Mouse (Mus musculus) adipocyte (in vitro differentiated cells): ENCODE results near the gene Pmepa1.

Experiments used
- DNase-seq: peaks from one replicate; pipeline ENCODE4 v3.0.0-alpha.2; 2016; ENCODE audit warnings: low spot score

Gene Pmepa1

DNA sequence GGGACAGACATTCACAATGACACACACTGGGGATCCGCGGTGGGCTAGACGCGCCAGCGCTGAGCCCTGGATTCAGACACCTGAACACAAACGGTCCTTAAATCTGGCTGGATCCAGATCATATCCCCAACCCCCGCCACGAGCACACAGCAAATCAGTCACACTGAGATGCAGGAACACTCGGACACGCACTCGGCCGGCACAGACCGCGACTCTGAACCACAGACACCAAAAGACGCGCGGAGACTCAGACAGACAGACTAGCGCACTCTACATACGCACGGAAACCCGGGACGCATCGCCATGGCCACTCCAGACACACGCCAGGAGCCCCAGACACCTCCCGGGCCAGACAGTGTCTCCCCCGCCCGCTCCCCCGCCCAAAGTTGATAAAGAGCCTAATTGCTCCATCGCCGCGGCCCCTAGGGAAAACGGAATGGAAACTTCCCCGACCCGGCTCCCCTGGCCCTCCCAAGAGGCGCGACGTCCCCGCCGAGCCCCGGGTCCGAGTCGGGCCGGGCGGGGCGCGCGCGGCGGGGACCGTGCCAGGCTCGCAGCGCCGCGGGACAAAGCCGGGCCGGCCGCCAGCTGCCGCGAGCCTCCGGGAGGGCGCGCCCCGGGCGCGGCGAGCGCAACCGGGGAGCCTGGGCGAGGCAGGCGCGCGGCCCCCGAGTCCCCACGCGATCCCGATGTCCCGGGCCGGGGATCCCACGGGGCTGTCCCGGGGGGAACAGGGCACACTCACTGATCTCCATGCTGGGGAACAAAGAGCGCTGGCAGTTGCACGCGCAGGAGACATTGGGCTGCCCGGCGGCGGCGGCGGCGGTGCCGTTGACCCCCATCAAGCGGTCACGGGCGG, 761 bp downstream of the Pmepa1 start:
- peak; percentile 49 for DNase-seq

DNA sequence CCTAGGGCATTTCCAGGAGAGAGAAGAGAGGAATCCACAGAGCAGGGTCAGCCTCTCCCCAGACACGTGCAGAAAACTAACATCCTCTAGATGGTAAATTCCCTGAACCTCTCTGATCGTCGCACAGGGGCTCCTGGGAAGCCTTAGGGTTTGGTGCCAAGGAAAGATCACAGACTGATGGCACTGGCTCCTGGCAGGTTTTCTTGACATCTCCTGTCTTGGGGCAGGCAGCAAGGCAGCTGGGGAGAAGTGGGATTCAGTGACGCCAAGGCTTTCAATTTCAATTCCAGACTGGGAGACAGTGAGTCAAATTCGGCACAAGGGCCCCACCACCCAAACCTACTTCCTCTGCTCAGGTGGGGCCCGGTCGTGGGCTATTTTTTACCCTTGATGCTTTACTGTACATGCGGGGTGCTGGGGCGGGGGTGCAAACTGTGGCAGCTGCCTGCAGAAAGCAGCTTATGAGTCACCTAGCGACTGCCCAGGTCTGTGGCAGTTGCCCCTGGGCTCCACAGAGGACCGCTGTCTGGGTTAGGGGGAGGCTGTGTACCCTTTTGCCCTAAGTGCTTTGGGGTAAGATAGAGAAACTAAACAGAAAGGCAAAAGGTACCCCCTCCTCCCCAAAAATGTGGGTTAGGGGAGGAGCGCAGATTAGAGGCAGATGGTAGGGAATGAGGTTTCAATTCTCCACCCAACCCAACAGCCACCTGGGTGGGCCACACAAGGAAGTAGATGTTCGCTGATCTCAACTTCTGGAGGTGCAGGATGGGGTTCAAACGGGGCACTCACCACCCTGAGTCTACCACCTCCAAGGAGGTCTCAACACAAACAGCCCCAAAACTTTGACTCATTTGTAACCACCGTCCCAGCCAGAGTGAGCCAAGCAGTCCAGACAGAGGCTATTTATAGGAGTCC, 1.6 kb downstream of the Pmepa1 start:
- DNase-seq = no peak

DNA sequence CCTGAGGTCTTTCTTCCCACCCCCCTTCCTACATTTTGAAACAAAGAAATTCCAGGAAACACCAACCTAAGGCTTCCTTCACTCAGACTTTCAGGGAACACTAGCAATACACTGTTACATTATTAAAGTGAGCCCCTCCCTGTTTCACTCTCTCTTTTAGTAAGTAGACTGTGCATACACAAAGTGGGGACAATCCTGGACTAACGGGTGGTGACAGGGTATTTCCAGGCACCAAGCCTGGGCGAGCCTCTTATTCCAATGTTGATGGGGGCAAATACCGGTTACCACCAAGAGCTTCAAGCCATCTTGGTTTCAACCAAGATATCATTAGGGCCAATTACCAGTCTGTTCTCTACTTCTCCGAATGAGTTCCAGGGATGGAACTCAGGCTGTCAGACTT, 2.4 kb downstream of the Pmepa1 start:
- DNase-seq = no peak

DNA sequence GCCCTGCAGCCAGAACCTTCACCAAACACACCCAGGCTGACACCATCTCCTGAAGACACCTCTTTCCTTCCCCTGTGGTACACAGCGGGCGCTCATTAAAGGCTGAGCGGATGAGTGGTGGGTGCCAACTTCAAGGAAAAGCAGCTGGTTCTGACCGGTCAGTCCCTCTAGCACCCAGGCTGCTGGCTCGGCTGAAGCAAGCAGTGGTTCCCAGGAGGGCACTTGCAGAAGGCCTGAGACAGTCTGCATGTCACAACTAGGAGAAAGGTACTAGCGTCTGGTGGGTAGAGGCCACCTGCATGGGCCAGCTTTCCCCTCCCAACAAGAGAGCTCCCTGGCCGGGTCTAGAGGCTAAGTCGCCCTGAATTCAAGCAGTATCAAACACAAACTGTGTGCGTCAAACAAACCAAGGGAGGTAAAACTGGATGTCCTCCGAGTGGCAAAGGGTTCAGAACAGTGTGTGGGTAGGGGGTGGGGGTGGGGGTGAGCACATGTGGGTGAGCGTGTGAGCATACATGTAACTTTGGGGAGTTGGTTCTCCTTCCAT, 3.9 kb downstream of the Pmepa1 start:
- DNase-seq = peak; percentile 39

DNA sequence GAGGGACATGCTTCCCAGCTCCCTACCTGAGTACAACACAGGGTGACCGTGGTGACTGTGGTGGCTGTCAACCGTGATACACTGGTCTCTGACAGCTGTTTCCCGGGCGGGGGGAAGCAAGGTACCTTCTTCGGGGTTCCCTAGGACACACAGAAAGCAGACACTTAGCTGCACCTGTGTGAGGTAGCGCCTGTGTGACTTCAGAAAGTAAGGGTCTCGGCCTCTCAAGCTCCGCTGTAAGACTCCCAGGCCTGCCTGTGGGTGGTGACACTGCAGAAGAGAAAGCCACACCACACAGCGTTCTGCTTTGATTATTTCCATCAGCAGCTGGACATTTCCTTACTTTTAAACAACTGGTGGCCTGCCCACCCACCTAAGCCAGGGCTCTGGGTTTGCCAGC, 4.8 kb downstream of the Pmepa1 start:
- DNase-seq = no peak

DNA sequence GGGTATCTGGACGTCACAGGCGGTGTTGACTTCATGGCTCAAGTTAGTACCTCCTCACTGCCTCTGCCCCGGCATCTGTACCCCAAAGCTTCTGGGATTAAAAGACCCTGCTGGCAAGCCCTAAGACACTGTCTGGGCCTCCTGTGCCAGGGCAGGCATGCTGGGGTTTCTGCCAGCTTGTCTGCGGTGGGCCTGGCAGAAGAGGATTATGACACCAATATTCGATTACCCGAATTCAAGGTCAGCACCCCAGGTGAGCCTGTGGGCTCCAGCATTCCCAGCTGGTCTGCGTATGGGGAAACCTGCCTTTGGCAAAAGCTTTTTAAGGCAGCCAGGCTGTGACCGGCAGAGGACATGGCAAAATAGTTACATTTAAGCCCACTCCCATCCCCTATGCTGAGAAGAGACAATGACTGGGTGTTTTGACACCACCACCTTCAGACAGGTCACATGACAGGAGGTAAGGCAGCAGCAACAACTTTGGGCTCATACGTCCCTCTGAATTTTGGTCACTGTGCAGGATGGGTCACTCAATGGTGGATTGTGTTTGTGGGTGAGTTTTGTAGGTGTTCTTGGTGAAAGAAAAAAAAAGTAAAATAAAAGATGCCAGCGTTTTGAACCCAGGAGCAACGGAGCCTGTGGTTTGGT, 5.6 kb downstream of the Pmepa1 start:
- DNase-seq = no peak

DNA sequence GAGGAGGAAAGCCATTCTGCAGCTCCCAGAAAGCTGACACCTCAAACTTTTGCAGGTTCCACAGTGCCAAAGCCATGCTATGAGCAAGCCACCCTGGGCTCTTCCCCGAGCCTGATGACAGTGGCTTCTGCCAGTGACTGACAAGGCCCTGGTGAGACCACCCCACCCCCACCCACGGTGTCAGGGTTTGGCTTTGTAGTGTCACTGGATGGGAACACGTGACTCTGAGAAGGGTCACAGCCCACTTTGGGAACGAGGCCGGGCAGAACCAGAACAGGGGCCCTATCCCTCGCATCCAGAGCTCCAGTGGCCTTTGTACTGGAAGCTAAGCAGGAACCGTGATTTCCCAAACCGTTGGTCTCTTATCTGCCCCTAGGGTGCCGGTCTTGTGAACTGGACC, 6.1 kb downstream of the Pmepa1 start:
- DNase-seq = no peak

DNA sequence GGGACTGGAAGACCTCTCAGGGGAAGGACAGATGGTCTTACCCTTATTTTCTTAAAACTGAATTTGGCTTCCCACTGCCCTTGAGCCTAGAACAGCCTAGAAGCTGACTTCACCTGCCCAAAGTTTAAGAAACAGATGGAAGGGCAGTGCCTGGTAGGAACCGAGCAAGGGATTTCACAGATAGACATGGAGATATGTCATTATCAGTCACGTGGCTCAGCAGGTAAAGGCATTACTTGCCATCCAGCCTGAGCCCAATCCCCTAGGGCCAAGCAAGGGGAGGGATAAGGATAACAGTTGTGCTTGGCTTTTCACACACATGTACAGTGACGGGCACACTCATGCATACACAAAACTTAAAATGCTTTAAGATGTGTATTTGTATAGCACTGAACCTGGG, 8.8 kb downstream of the Pmepa1 start:
- no peak for DNase-seq

DNA sequence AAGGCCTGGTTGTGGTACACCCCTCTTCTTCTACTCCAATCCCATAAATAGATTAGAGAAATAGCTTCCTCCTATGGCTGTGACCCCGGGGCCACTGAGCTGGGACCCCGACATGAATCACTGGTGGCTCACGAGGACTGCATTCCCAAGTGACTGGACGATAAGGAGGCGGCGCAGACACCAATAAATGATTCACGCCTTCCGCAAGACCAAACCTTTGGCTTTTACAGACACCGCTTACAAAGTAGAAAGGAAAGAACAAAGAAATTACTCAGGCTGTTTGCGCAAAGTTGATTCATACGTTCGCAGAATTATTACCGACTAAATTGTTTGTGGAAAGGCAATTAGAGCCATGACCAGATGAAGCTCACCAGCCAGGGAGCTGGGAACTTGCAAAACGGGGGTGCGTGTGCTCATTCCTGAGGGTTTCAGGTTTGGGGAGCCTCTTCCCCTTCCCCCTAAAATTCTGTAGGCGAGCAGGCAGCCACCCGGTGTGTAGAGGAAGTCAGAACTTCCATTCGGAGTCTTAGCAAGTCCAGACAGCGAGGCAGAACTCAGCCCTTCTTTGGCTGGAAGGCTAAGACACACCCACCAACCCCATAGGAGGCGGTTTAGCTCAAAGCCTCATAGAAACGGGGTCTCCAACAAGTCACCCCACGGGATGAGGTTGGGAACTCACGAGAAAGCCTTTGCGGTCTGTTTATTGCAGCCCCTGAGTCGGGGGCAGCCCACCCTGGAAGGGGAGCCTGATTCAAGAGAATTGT, 9.8 kb downstream of the Pmepa1 start:
- no peak for DNase-seq

DNA sequence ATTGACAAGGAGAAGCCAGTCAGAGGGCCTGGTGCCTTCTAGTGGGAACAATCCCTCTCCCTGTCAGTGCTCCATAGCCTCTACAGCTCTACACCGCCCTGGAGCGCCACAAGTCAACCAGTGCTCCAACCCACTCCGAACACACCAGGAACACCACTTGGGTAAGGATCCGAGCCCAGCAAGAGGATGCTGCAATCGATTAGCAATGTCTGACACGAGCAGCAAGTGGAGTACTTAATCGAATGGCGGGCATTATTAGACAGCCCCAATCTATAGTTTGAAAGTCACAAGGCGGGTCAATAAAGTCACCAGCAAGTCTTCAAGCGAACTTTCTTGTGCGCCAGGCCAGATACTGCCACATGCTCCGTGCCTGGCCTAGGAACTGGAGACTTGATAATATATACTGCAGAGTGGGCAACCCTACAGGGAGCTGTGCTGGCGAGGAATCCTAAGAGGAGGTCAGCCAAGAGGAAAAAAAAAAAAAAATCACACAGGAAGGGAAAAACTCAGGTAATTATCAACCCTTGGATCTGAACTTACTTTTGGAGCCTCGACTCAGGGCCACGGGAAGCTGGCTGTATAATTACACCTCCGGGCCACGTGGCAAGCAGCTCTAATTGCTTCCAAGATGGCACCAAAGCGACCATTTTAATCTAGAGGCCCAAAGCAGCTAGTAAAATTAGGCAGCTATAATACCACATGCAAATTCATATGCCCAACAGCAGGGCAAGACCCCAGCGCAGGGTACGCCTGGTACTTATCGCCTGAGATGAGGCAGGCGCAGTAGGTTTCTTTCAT, 10.7 kb downstream of the Pmepa1 start:
- no peak for DNase-seq

DNA sequence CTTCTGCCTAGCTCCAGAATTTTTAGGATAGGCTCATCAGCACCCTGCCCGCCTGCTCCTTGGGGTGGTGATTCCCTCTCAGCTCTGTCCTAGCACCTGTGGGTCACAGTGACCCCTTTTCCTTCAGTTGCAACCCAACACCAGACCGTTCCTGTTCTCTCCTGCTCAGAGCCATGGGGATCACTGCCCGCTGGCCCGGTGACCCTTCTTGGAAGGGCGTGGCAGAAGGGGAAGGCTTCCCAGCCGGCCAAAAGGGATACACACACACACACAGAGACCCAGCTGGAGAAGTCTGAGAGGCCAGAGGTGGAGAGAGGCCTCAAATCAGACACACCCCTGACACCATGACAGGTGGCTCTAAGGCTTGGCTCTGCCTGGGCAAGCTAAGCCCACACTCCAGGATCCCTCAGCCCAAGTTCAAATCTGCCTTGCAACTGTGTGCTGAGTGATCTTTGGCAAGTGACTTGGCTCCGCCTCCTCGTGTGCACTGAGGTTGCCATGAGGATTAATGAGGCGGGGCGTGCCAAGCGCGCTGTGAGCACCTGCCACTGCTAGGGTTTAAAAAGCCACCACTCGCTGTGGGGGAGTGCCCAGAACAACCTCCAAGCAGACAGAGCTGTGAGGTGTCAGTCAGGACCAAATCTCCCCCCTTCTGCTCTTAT, 11.7 kb downstream of the Pmepa1 start:
- no peak for DNase-seq

DNA sequence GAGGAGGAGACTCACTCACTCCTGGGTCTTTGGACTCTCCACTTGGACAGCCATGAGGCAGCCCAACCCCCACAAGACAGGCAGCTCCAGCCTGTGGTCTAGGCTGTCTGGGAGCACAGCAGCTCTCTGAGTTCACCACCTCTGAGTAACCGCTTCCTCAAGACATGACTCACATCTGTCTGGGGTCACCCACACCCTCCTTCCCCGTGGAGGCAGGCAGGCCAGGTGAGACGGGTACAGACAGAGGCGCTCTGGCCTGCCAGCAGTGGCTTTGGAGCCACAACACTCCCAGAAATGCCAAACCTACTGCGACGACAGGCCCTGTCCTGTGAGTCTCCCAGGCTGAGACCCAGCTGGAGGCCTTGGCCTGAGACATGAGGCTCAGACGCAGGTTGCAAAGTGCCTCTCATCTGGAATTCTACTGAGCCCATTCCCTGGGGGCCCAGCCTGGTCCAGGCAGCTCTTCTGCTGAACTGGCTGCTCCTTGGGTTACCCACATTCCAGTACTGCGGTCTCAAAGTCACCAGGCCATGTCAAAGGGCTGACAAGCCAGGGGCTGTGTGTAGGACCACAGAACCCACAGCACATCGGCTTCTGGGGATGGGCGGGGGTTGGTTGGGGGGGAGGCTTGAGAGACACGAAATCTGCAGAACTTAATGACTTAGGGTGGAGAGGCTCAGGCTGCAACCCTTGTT, 12.6 kb downstream of the Pmepa1 start:
- DNase-seq = no peak

DNA sequence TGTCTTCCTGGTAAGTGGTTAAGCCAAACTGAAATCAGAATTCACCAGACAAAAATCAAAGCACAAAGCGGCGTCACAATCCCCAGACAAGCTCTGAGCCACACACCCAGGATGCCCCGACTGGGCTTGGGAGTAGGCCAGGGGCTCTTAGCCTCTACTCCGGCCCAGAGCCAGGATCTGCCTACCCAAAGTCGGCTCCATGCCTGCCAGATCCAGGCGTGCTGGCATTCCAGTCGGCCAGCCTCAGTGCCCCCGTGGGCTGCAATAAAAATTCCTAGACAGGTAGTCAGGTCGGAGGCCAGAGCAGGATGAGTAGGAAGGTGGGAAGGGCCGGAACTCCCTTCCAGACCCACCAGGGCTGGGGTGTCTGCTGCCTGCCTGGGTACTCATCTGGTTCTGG, 14.8 kb downstream of the Pmepa1 start:
- DNase-seq = peak; percentile 52

DNA sequence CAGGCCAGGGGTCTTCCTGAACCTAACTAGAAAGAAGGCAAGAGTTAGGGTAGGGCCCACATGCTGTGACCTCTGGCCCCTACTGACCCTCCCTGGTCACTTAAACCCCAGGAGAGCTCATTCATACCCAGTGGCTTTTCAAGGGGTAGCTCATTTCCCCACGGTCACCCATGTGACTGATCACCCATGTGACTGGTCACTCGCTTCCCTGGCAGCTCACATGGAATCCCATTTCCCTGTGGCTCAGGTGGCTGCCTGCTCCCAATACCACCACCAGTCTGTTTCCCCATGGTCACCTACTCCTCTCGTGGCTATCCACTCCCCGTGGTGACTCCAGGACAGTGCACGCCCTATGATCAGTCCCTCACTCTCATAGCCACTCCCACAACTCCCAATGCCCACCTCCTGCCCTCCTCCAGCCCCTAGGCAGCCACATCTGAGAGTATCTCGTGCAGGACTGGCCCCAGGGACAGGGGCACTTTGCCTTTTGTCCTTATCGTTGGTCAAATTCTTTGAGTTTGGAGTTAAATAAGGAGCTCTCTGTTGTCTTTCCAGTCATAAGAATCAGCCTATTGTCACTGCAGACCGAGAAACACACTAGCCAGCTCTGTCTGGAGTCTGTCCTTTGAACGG, 17.8 kb downstream of the Pmepa1 start:
- DNase-seq = no peak

DNA sequence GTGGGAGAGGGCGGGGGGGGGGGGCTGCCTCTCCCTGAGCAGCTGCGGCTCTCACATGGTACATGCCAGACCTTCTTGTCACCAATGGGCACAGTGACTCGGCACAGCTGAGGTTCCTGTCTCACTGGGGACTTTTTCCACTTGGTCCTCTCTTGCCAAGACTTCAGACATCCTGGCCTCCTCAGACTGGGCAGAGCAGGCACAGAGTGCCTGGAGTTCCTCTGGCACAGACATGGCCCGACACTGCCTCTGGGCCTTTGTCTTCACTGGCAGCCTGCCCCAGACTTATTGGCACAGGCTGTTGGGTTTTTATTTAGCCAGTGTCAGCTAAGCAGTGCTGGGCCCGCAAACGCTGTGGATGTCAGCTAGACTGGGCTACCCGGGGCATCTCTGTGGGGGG, 18.7 kb downstream of the Pmepa1 start:
- DNase-seq = peak; percentile 99

DNA sequence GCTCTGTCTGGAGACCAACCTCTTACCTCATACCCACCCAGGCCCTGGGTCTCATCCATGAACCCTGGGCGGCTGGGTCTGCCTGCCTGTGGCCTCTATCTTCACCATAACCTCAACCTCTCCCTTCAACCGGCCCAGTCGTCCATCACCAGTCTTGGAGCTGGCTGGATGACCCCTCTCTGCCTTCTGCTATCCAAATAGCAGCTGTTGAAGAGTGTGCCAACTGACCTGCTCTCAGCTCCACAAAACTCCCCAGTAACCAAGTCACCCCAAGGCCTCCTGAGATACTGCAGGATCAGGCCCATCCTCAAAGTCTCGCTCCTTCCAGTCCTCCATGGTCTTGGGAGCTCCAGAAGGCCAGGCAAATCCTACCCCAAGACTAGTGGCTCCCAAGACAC, 19.8 kb downstream of the Pmepa1 start:
- DNase-seq = no peak

DNA sequence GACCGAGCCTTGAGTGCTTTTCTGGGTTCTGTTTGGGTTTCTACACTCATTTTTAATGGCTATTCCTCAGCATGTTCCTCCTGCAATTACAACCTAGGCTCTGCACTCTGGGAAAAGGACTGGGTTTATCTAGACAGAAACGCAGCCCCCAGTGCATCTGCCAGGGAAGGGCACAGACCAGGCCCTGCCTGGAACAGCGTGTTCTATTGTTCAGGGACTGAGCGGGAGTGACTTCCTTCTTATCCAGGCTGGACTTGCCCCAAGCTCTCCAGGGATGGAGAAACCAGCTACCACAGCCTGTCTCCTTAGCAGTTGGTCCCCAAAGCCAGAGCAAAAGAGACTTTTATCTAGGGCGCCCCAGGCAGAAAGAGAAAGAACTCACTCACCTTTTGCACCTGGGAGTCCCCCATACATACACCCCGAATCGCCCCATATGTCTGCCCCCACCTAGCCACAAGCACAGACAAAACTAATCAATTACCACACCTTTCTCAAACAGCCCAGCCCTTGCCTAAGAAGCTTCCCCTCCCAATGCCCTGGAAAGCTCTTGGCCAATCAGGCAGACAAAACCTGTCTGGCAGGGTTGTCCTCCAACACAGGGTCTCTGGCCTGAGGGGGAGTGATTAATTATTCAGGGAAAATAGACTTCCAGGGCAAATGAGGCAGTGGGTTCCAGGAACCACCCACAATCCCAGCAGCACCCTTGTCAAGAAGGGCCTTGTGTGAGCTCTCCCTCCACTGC, 20.4 kb downstream of the Pmepa1 start:
- no peak for DNase-seq
